Mouse (Mus musculus): Measurements from ENCODE around the gene Rad51c.

DNA sequence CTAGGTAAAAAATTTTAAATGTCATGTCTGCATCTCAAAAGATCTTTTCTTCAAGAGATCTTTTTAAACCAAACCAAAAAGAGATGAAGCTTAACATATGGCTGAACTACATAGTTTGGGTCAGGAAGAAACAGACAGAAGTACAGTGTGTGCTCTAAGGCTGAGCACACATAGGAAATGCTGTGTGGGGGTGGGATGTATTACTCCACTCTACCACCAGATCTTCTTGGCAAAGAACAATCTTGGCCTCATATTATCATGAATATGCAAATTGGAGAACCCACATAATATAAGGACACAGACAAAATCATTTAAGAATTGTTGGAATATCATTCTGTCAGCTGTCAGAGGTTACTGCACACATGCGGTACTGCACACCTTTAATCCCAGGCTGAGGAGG, 19.1 kb downstream of the Rad51c start:
- no peak for TF ChIP-seq POLR2A (IDR thresholded peaks at IDR 0.05; ENCODE audit: insufficient read depth, low read depth, low read length)
- no peak for TF ChIP-seq CTCF (IDR thresholded peaks at IDR 0.05; ENCODE audit: insufficient read depth, low read depth, low read length)
